Mouse (Mus musculus): Measurements from ENCODE around the gene Fundc1.
"Not testable (repeated sequence)": the region's sequence is repeated elsewhere in the genome, so short reads cannot be mapped to it uniquely, and the experiment has no call there.

Fundc1 gene

GRCm38 (mm10) chrX:17571621-17572459 is at the start of gene Fundc1:
Gene Fundc1 (minus strand): TSS chrX:17572325.
- peak; percentile 59 to 93 for DNase-seq (ENCODE audit: low spot score in 2 of 2)

GRCm38 (mm10) chrX:17611253-17611652 is 39.1 kb upstream of the Fundc1 start:
- DNase-seq (ENCODE audit: low spot score in 2 of 2) = peak in 1 of 2 experiments; percentile 8

GRCm38 (mm10) chrX:17608763-17609162 is 36.6 kb upstream of the Fundc1 start:
- no peak for DNase-seq (ENCODE audit: low spot score in 2 of 2)

- DNase-seq (ENCODE audit: low spot score in 2 of 2) = no peak
These were observed 35.5 kb upstream of the Fundc1 start for GRCm38 (mm10) chrX:17607668-17608067.

- DNase-seq (ENCODE audit: low spot score in 2 of 2) = no peak
These were observed 21.2 kb upstream of the Fundc1 start for GRCm38 (mm10) chrX:17593331-17593730.

GRCm38 (mm10) chrX:17590745-17591144 is 18.6 kb upstream of the Fundc1 start:
- no peak for DNase-seq (ENCODE audit: low spot score in 2 of 2)

- DNase-seq (ENCODE audit: low spot score in 2 of 2) = no peak
These were observed 879 bp downstream of the Fundc1 start for GRCm38 (mm10) chrX:17571271-17571620.

GRCm38 (mm10) chrX:17568670-17569069 is 3.5 kb downstream of the Fundc1 start:
- DNase-seq (ENCODE audit: low spot score in 2 of 2) = no peak

- no peak for DNase-seq (ENCODE audit: low spot score in 2 of 2)
These were observed 6.4 kb downstream of the Fundc1 start for GRCm38 (mm10) chrX:17565743-17566142.

GRCm38 (mm10) chrX:17564732-17565131 is 7.4 kb downstream of the Fundc1 start:
- no peak for DNase-seq (ENCODE audit: low spot score in 2 of 2)

- no peak for DNase-seq (ENCODE audit: low spot score in 2 of 2)
These were observed 13.4 kb downstream of the Fundc1 start for GRCm38 (mm10) chrX:17558746-17559145.

GRCm38 (mm10) chrX:17554488-17554887 is 17.6 kb downstream of the Fundc1 start:
- DNase-seq (ENCODE audit: low spot score in 2 of 2) = no peak

- DNase-seq (ENCODE audit: low spot score in 2 of 2) = not testable (repeated sequence)
These were observed 20.5 kb downstream of the Fundc1 start for GRCm38 (mm10) chrX:17551586-17551985.

- no peak for DNase-seq (ENCODE audit: low spot score in 2 of 2)
These were observed 24.9 kb downstream of the Fundc1 start for GRCm38 (mm10) chrX:17547143-17547806.

- no peak for DNase-seq (ENCODE audit: low spot score in 2 of 2)
These were observed 27.1 kb downstream of the Fundc1 start for GRCm38 (mm10) chrX:17544860-17545492.

GRCm38 (mm10) chrX:17537701-17538100 is 34.4 kb downstream of the Fundc1 start:
- DNase-seq (ENCODE audit: low spot score in 2 of 2) = no peak

GRCm38 (mm10) chrX:17527008-17527407 is 45.1 kb downstream of the Fundc1 start:
- no peak for DNase-seq (ENCODE audit: low spot score in 2 of 2)

- DNase-seq (ENCODE audit: low spot score in 2 of 2) = no peak
These were observed 50.9 kb downstream of the Fundc1 start for GRCm38 (mm10) chrX:17521221-17521716.

- no peak for DNase-seq (ENCODE audit: low spot score in 2 of 2)
These were observed 52.0 kb downstream of the Fundc1 start for GRCm38 (mm10) chrX:17520086-17520485.

- no peak for DNase-seq (ENCODE audit: low spot score in 2 of 2)
These were observed 58.1 kb downstream of the Fundc1 start for GRCm38 (mm10) chrX:17514012-17514411.

- no peak for DNase-seq (ENCODE audit: low spot score in 2 of 2)
These were observed 60.0 kb downstream of the Fundc1 start for GRCm38 (mm10) chrX:17512021-17512602.

Measured in spleen, postnatal 10 days (tissue).